Mouse (Mus musculus) lung, embryonic 15.5 days (tissue): ENCODE measurements around the gene Rfx4. TPM values are rescaled to one million over a fixed set of nuclear protein-coding genes. Genes with fewer than 3 reads are reported as not detected.
A peak's percentile ranks its signal among the peaks of the same experiment; 100 is the strongest.

Experiments
- ATAC-seq: fragments of 200-750 bp; cut with Nextera tagmentation; 2 replicates; pipeline ENCODE4 v1.8.0; 2017; ENCODE audit warnings: moderate number of reproducible peaks, borderline replicate concordance; ENCODE audit not compliant: low FRiP score, low TSS enrichment; ENCODE audit errors: extremely low read depth
- H3K27ac ChIP-seq: fragments of 300-500 bp; sonication (generic); 2 replicates; pipeline ENCODE4 v1.5.1; 2015; ENCODE audit warnings: moderate library complexity, mild to moderate bottlenecking, inconsistent platforms
- H3K27me3 ChIP-seq: fragments of 300-500 bp; sonication (generic); 2 replicates; pipeline ENCODE4 v1.6.1; 2015; ENCODE audit warnings: inconsistent platforms
- H3K36me3 ChIP-seq: fragments of 300-500 bp; sonication (generic); 2 replicates; pipeline ENCODE4 v1.6.1; 2015; ENCODE audit warnings: inconsistent platforms
- H3K4me1 ChIP-seq: fragments of 300-500 bp; sonication (generic); 2 replicates; pipeline ENCODE4 v1.6.1; 2015; ENCODE audit warnings: inconsistent platforms
- H3K4me2 ChIP-seq: fragments of 300-500 bp; sonication (generic); 2 replicates; pipeline ENCODE4 v1.6.1; 2015; ENCODE audit warnings: inconsistent platforms, mild to moderate bottlenecking, moderate library complexity
- H3K4me3 ChIP-seq: fragments of 300-500 bp; sonication (generic); 2 replicates; pipeline ENCODE4 v1.5.1; 2015; ENCODE audit warnings: mild to moderate bottlenecking, inconsistent platforms
- H3K9ac ChIP-seq: fragments of 300-500 bp; sonication (generic); 2 replicates; pipeline ENCODE4 v1.6.1; 2015; ENCODE audit warnings: inconsistent platforms
- H3K9me3 ChIP-seq: fragments of 300-500 bp; sonication (generic); 2 replicates; pipeline ENCODE4 v1.6.1; 2016; ENCODE audit warnings: inconsistent platforms
- WGBS: fragments of 180-500 bp; shearing (Covaris S2); methylation state at CpG from one replicate; pipeline ENCODE4 v1.1.7; 2015; 5-methylcytosine and 5-hydroxymethylcytosine counted together
- polyA plus RNA-seq: library from polyadenylated mRNA; unstranded; fragments of >200 nt; fragmentation: Nextera tagmentation; extraction: Ambion mirVana; gene quantifications from 2 replicates; pipeline ENCODE4 v1.2.1, GENCODE M21; 2015

The Rfx4 gene
- polyA plus RNA-seq, 1 experiment from 2014 or later: not detected

- ATAC-seq: no peak
- Histone ChIP-seq H3K4me1 (peaks cover 7% of the 10 kb centered on the region; the same call in 1 of the 2 replicates), H3K27me3 (no peaks in the 10 kb centered on the region), H3K27ac (no peak overlapping the region), H3K9ac (no peak overlapping the region), H3K9me3 (no peaks in the 10 kb centered on the region), H3K36me3 (no peaks in the 10 kb centered on the region), H3K4me2 (no peak overlapping the region), H3K4me3 (no peak overlapping the region)
- WGBS: 79% methylated on average over 7 of the region's 7 CpGs
Measured at GRCm38 (mm10) chr10:84935553-84936209, 179.8 kb downstream of the Rfx4 start.

GRCm38 (mm10) chr10:84936832-84937515, 181.1 kb downstream of the Rfx4 start:
- Histone ChIP-seq H3K9ac (no peak overlapping the region), H3K36me3 (no peaks in the 10 kb centered on the region), H3K4me3 (no peak overlapping the region), H3K27ac (no peak overlapping the region), H3K27me3 (no peaks in the 10 kb centered on the region), H3K9me3 (no peaks in the 10 kb centered on the region), H3K4me2 (no peak overlapping the region), H3K4me1 (0 out of 2 replicates have a peak, but pooled peaks cover 3% of the 10 kb centered on the region)
- no peak for ATAC-seq
- 73% methylated on average over 4 of the region's 4 CpGs for WGBS

- Histone ChIP-seq H3K36me3 (no peaks in the 10 kb centered on the region), H3K27ac (no peak overlapping the region), H3K4me3 (no peak overlapping the region), H3K9ac (no peak overlapping the region), H3K4me1 (no peaks in the 10 kb centered on the region), H3K4me2 (no peak overlapping the region), H3K27me3 (no peaks in the 10 kb centered on the region), H3K9me3 (no peaks in the 10 kb centered on the region)
- WGBS: 71% methylated on average over 14 of the region's 14 CpGs
- ATAC-seq: no peak
Measured at GRCm38 (mm10) chr10:84938094-84938820, 182.4 kb downstream of the Rfx4 start.

- no peak overlapping the region for H3K9ac ChIP-seq
- H3K27me3 ChIP-seq: no peaks in the 10 kb centered on the region
- no peak overlapping the region for H3K4me3 ChIP-seq
- no peak overlapping the region for H3K27ac ChIP-seq
- H3K4me1 ChIP-seq: no peaks in the 10 kb centered on the region
- H3K4me2 ChIP-seq: no peak overlapping the region
- 87% methylated on average over 5 of the region's 5 CpGs for WGBS
- ATAC-seq: no peak
- H3K36me3 ChIP-seq: no peaks in the 10 kb centered on the region
- H3K9me3 ChIP-seq: no peaks in the 10 kb centered on the region
Measured at GRCm38 (mm10) chr10:84938886-84939285, 183.0 kb downstream of the Rfx4 start.

GRCm38 (mm10) chr10:84940356-84940755, 184.5 kb downstream of the Rfx4 start:
- Histone ChIP-seq H3K36me3 (no peaks in the 10 kb centered on the region), H3K4me1 (no peaks in the 10 kb centered on the region), H3K27me3 (no peaks in the 10 kb centered on the region), H3K27ac (no peak overlapping the region), H3K9me3 (no peaks in the 10 kb centered on the region), H3K4me2 (no peak overlapping the region), H3K9ac (no peak overlapping the region), H3K4me3 (no peak overlapping the region)
- no peak for ATAC-seq
- WGBS: 73% methylated on average over 1 of the region's 1 CpGs

GRCm38 (mm10) chr10:84945692-84946091, 189.8 kb downstream of the Rfx4 start:
- WGBS: 91% methylated on average over 3 of the region's 3 CpGs
- no peak for ATAC-seq
- H3K9ac ChIP-seq: no peak overlapping the region
- H3K4me3 ChIP-seq: no peak overlapping the region
- H3K27ac ChIP-seq: no peak overlapping the region
- peaks cover 34% of the 10 kb centered on the region for H3K4me1 ChIP-seq
- H3K9me3 ChIP-seq: no peaks in the 10 kb centered on the region
- peaks cover 13% of the 10 kb centered on the region for H3K36me3 ChIP-seq
- H3K27me3 ChIP-seq: no peaks in the 10 kb centered on the region
- no peak overlapping the region for H3K4me2 ChIP-seq

- WGBS: 21% methylated on average over 8 of the region's 8 CpGs
- Histone ChIP-seq H3K36me3 (peaks cover 17% of the 10 kb centered on the region), H3K4me3 (no peak overlapping the region), H3K4me1 (peaks cover 38% of the 10 kb centered on the region), H3K27me3 (no peaks in the 10 kb centered on the region), H3K9ac (no peak overlapping the region), H3K4me2 (no peak overlapping the region), H3K27ac (no peak overlapping the region; the same call in 1 of the 2 replicates), H3K9me3 (no peaks in the 10 kb centered on the region)
- ATAC-seq: no peak
Measured at GRCm38 (mm10) chr10:84948970-84949683, 193.3 kb downstream of the Rfx4 start.

- Histone ChIP-seq H3K36me3 (peaks cover 17% of the 10 kb centered on the region), H3K9ac (no peak overlapping the region), H3K4me1 (peaks cover 38% of the 10 kb centered on the region), H3K9me3 (no peaks in the 10 kb centered on the region), H3K27ac (no peak overlapping the region), H3K4me2 (no peak overlapping the region), H3K4me3 (no peak overlapping the region), H3K27me3 (no peaks in the 10 kb centered on the region)
- peak; percentile 87 for ATAC-seq
- WGBS: 45% methylated on average over 3 of the region's 3 CpGs
Measured at GRCm38 (mm10) chr10:84949684-84950010, 193.8 kb downstream of the Rfx4 start.

- Histone ChIP-seq H3K27me3 (no peaks in the 10 kb centered on the region), H3K9ac (no peak overlapping the region), H3K9me3 (no peaks in the 10 kb centered on the region), H3K4me1 (peaks cover 38% of the 10 kb centered on the region), H3K36me3 (peaks cover 17% of the 10 kb centered on the region), H3K27ac (no peak overlapping the region), H3K4me2 (no peak overlapping the region), H3K4me3 (no peak overlapping the region)
- WGBS: 71% methylated on average over 4 of the region's 4 CpGs
- no peak for ATAC-seq
Measured at GRCm38 (mm10) chr10:84950384-84950783, 194.5 kb downstream of the Rfx4 start.

- Histone ChIP-seq H3K27me3 (no peaks in the 10 kb centered on the region), H3K4me3 (no peak overlapping the region), H3K4me1 (peaks cover 18% of the 10 kb centered on the region), H3K4me2 (no peak overlapping the region), H3K36me3 (0 out of 2 replicates have a peak, but pooled peaks cover 4% of the 10 kb centered on the region), H3K9ac (no peak overlapping the region), H3K9me3 (no peaks in the 10 kb centered on the region), H3K27ac (no peak overlapping the region)
- WGBS: 91% methylated on average over 10 of the region's 10 CpGs
- ATAC-seq: no peak
Measured at GRCm38 (mm10) chr10:84954236-84954635, 198.4 kb downstream of the Rfx4 start.
